Mouse (Mus musculus): ENCODE measurements at regions not wholly inside any gene's neighbourhood (a gene's known extent, or its start where the extent isn't known, plus 50 kb on each side); places are given as distances from the start of the nearest gene placed in this dataset.

DNA sequence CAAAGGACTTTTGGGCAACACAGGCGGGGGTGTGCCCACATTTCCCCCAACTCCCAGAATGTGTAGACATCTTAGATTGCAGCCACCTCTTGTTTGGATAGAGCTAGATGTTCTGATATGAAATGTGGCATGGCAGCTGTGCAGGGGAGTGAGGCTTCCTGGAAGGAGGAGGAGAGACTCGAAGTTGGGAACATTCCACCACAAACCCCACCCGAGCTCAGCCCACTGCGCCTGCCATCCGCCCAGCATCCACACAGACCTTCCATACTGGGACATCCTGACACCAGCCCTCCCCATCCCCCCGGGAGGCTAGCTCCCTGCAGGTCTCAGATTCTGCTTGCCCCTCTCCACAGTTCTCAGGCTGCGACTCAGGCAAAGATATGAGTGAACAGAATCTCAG, 329.9 kb downstream of the Ptpru start:
- no peak for TF ChIP-seq GATA1 (IDR thresholded peaks at IDR 0.05; ENCODE audit: low read length)
- no peak for TF ChIP-seq TAL1 (IDR thresholded peaks at IDR 0.05; ENCODE audit: low read length)

All from erythroblast, embryonic 14.5 days (primary cell).